Mouse (Mus musculus) c-Kit-positive CD71-negative TER-119-negative erythroid progenitor cells, embryonic 14.5 days (primary cell): Measurements from ENCODE around the gene Cdca5.

Experiments used
- DNase-seq: peaks from one replicate; pipeline ENCODE4 v3.0.0-alpha.2; 2013; ENCODE audit warnings: low read depth

Gene Cdca5

GRCm38 (mm10) chr19:6061641-6062302 is 23.0 kb upstream of the Cdca5 start:
- DNase-seq, result no peak

GRCm38 (mm10) chr19:6062418-6062817 is 22.4 kb upstream of the Cdca5 start:
- DNase-seq, result no peak

- no peak for DNase-seq
These were observed 21.7 kb upstream of the Cdca5 start for GRCm38 (mm10) chr19:6063081-6063480.

GRCm38 (mm10) chr19:6066571-6066970 is 18.2 kb upstream of the Cdca5 start:
- no peak for DNase-seq

GRCm38 (mm10) chr19:6067011-6067723 is 17.6 kb upstream of the Cdca5 start:
- peak; percentile 89 for DNase-seq

GRCm38 (mm10) chr19:6067724-6068415 is 16.9 kb upstream of the Cdca5 start, which contains the start of gene Tm7sf2:
Gene Tm7sf2, minus strand, starts transcription at chr19:6068373.
- peak; percentile 88 for DNase-seq

- no peak for DNase-seq
These were observed 15.8 kb upstream of the Cdca5 start for GRCm38 (mm10) chr19:6068951-6069350.

- DNase-seq, result no peak
These were observed 14.9 kb upstream of the Cdca5 start for GRCm38 (mm10) chr19:6069851-6070250.

GRCm38 (mm10) chr19:6070571-6071250 is 14.1 kb upstream of the Cdca5 start:
- no peak for DNase-seq

- no peak for DNase-seq
These were observed 13.5 kb upstream of the Cdca5 start for GRCm38 (mm10) chr19:6071261-6071660.

- DNase-seq, result no peak
These were observed 10.9 kb upstream of the Cdca5 start for GRCm38 (mm10) chr19:6073889-6074288.

GRCm38 (mm10) chr19:6076564-6077393 is 8.0 kb upstream of the Cdca5 start, which contains the start of gene Vps51:
Gene Vps51, minus strand, starts transcription at chr19:6077231.
- peak; percentile 89 for DNase-seq

GRCm38 (mm10) chr19:6079983-6080480 is 4.8 kb upstream of the Cdca5 start, which contains the start of gene Tmem262:
Gene Tmem262, plus strand, starts transcription at chr19:6080033.
- DNase-seq, result no peak

GRCm38 (mm10) chr19:6082156-6082555 is 2.6 kb upstream of the Cdca5 start, which contains the start of gene Gm28374:
Gene Gm28374, minus strand, starts transcription at chr19:6082256.
- no peak for DNase-seq

GRCm38 (mm10) chr19:6085417-6085879 is 665 bp downstream of the Cdca5 start:
- DNase-seq, result no peak

- DNase-seq, result no peak
These were observed 4.1 kb downstream of the Cdca5 start for GRCm38 (mm10) chr19:6088841-6089240.

GRCm38 (mm10) chr19:6094119-6094518 is 9.3 kb downstream of the Cdca5 start, which contains the start of gene AC131692.1:
Gene AC131692.1, plus strand, starts transcription at chr19:6094419.
- no peak for DNase-seq

- no peak for DNase-seq
These were observed 13.1 kb downstream of the Cdca5 start for GRCm38 (mm10) chr19:6097847-6098246.

GRCm38 (mm10) chr19:6101186-6101585 is 16.4 kb downstream of the Cdca5 start:
- no peak for DNase-seq

- DNase-seq, result no peak
These were observed 17.5 kb downstream of the Cdca5 start for GRCm38 (mm10) chr19:6102169-6102853.
